Mouse (Mus musculus) MEL (cell line): ENCODE measurements around the gene Cdk14. TPM values are rescaled to one million over a fixed set of nuclear protein-coding genes. Genes with fewer than 3 reads are reported as not detected.

Experiments used
- DNase-seq: peaks from one replicate; pipeline ENCODE4 v3.0.0; 2011; ENCODE audit warnings: low read depth, low spot score
- H3K27ac ChIP-seq: 2 replicates; pipeline ENCODE4 v1.5.1; 2012; ENCODE audit warnings: low read depth, mild to moderate bottlenecking, control low read depth, low read length, moderate library complexity; ENCODE audit not compliant: control insufficient read depth
- H3K27me3 ChIP-seq, 2 experiments: fragments of 150-350 bp in 1 of 2; sonication (generic) in 1 of 2; 2 replicates each; pipeline ENCODE4 v1.6.1; 2012; ENCODE audit warnings: low read length in 2 of 2, mild to moderate bottlenecking in 2 of 2, improper control_type of control experiment in 1 of 2, moderate library complexity in 1 of 2; ENCODE audit not compliant: insufficient read depth in 2 of 2, control insufficient read depth in 1 of 2
- H3K36me3 ChIP-seq, 2 experiments: 2 replicates each; pipeline ENCODE4 v1.6.1; 2012 to 2014; ENCODE audit warnings: low read length in 2 of 2, improper control_type of control experiment in 1 of 2, inconsistent platforms in 1 of 2, mild to moderate bottlenecking in 1 of 2; ENCODE audit not compliant: insufficient read depth in 2 of 2, control insufficient read depth in 1 of 2
- H3K4me1 ChIP-seq, 2 experiments: fragments of 150-350 bp in 1 of 2; sonication (generic) in 1 of 2; 2 replicates each; pipeline ENCODE4 v1.6.1; 2012; ENCODE audit warnings: low read length in 2 of 2, improper control_type of control experiment in 1 of 2, mild to moderate bottlenecking in 1 of 2; ENCODE audit not compliant: insufficient read depth in 2 of 2, control insufficient read depth in 1 of 2
- H3K4me3 ChIP-seq, 2 experiments: fragments of 150-350 bp in 1 of 2; sonication (generic) in 1 of 2; 2 replicates each; pipeline ENCODE4 v1.5.1; 2012; ENCODE audit warnings: low read depth in 2 of 2, low read length in 2 of 2, mild to moderate bottlenecking in 2 of 2, moderate library complexity in 2 of 2, control low read depth in 1 of 2, improper control_type of control experiment in 1 of 2; ENCODE audit not compliant: control insufficient read depth in 1 of 2, insufficient read depth in 1 of 2
- H3K79me2 ChIP-seq: 2 replicates; pipeline ENCODE4 v1.6.1; 2012; ENCODE audit warnings: mild to moderate bottlenecking, low read length, moderate library complexity; ENCODE audit not compliant: control insufficient read depth, poor library complexity, insufficient read depth
- H3K9ac ChIP-seq: 2 replicates; pipeline ENCODE4 v1.6.1; 2012; ENCODE audit warnings: low read depth, mild to moderate bottlenecking, control low read depth, low read length, moderate library complexity; ENCODE audit not compliant: control insufficient read depth, poor library complexity, severe bottlenecking
- H3K9me3 ChIP-seq: fragments of 150-350 bp; sonication (generic); replicated peaks from 2 replicates; pipeline ENCODE4 v1.6.1; 2012; ENCODE audit warnings: mild to moderate bottlenecking, low read length, improper control_type of control experiment, moderate library complexity; ENCODE audit not compliant: insufficient read depth
- CHD1 ChIP-seq: IDR thresholded peaks from 2 replicates; pipeline ENCODE4 v1.6.1; 2012; ENCODE audit warnings: low read depth, mild to moderate bottlenecking, inconsistent platforms, low read length, improper control_type of control experiment
- CTCF ChIP-seq, 3 experiments: IDR thresholded peaks in 2 of 3; conservative IDR thresholded peaks in 1 of 3; 2 replicates each; pipeline ENCODE4 v1.5.1; 2011 to 2012; ENCODE audit warnings: low read length in 3 of 3, low read depth in 2 of 3, mild to moderate bottlenecking in 2 of 3, improper control_type of control experiment in 1 of 3, inconsistent platforms in 1 of 3, mixed read lengths in 1 of 3, moderate library complexity in 1 of 3; ENCODE audit not compliant: control insufficient read depth in 1 of 3, insufficient read depth in 1 of 3, poor library complexity in 1 of 3, severe bottlenecking in 1 of 3
- EP300 ChIP-seq, 2 experiments: IDR thresholded peaks; 2 replicates each; pipeline ENCODE4 v1.6.1; 2011; ENCODE audit warnings: improper control_type of control experiment in 2 of 2, low read length in 2 of 2, low read depth in 1 of 2, mild to moderate bottlenecking in 1 of 2
- ETS1 ChIP-seq: IDR thresholded peaks from 2 replicates; pipeline ENCODE4 v1.6.1; 2012; ENCODE audit warnings: low read depth, mild to moderate bottlenecking, inconsistent platforms, low read length, improper control_type of control experiment, moderate library complexity
- GABPA ChIP-seq: IDR thresholded peaks from 2 replicates; pipeline ENCODE4 v1.6.1; 2012; ENCODE audit warnings: low read depth, mild to moderate bottlenecking, inconsistent platforms, low read length, improper control_type of control experiment, moderate library complexity
- GATA1 ChIP-seq: IDR thresholded peaks from 2 replicates; pipeline ENCODE4 v1.6.1; 2011; ENCODE audit warnings: low read depth, low read length, improper control_type of control experiment
- JUND ChIP-seq: IDR thresholded peaks from 2 replicates; pipeline ENCODE4 v1.6.1; 2011; ENCODE audit warnings: low read depth, mild to moderate bottlenecking, improper control_type of control experiment, low read length
- KAT2A ChIP-seq: conservative IDR thresholded peaks from 2 replicates; pipeline ENCODE4 v1.6.1; 2012; ENCODE audit warnings: low read depth, low read length, improper control_type of control experiment, inconsistent platforms
- MAFK ChIP-seq: IDR thresholded peaks from 2 replicates; pipeline ENCODE4 v1.6.1; 2011; ENCODE audit warnings: low read depth, mild to moderate bottlenecking, low read length, improper control_type of control experiment, borderline replicate concordance
- MAX ChIP-seq: IDR thresholded peaks from 2 replicates; pipeline ENCODE4 v1.6.1; 2011; ENCODE audit warnings: low read length, improper control_type of control experiment
- MXI1 ChIP-seq: IDR thresholded peaks from 2 replicates; pipeline ENCODE4 v1.6.1; 2011; ENCODE audit warnings: mild to moderate bottlenecking, low read depth, low read length, improper control_type of control experiment
- MYC ChIP-seq: IDR thresholded peaks from 2 replicates; pipeline ENCODE4 v1.6.1; 2011; ENCODE audit warnings: low read depth, mild to moderate bottlenecking, low read length, improper control_type of control experiment, moderate library complexity
- NELFE ChIP-seq: IDR thresholded peaks from 2 replicates; pipeline ENCODE4 v1.6.1; 2011; ENCODE audit warnings: low read depth, low read length, improper control_type of control experiment
- NRF1 ChIP-seq: IDR thresholded peaks from 2 replicates; pipeline ENCODE4 v1.6.1; 2014; ENCODE audit warnings: low read depth, mild to moderate bottlenecking, inconsistent platforms, low read length, improper control_type of control experiment, moderate library complexity; ENCODE audit not compliant: poor library complexity, insufficient read depth, severe bottlenecking
- POLR2A ChIP-seq, 2 experiments: IDR thresholded peaks; 2 replicates each; pipeline ENCODE4 v1.6.1; 2011 to 2012; ENCODE audit warnings: low read length in 2 of 2, mild to moderate bottlenecking in 2 of 2, control low read depth in 1 of 2, improper control_type of control experiment in 1 of 2, low read depth in 1 of 2, moderate library complexity in 1 of 2; ENCODE audit not compliant: control insufficient read depth in 1 of 2, insufficient read depth in 1 of 2, poor library complexity in 1 of 2
- POLR2AphosphoS2 ChIP-seq: IDR thresholded peaks from 2 replicates; pipeline ENCODE4 v1.6.1; 2011; ENCODE audit warnings: low read length, improper control_type of control experiment
- POLR2AphosphoS5 ChIP-seq: IDR thresholded peaks from 2 replicates; pipeline ENCODE4 v1.6.1; 2012; ENCODE audit warnings: low read depth, borderline replicate concordance, mild to moderate bottlenecking, inconsistent platforms, low read length, moderate library complexity, mixed read lengths
- RAD21 ChIP-seq: IDR thresholded peaks from 2 replicates; pipeline ENCODE4 v1.6.1; 2011; ENCODE audit warnings: mild to moderate bottlenecking, low read depth, low read length, improper control_type of control experiment
- RCOR1 ChIP-seq: IDR thresholded peaks from 2 replicates; pipeline ENCODE4 v1.6.1; 2012; ENCODE audit warnings: low read depth, mild to moderate bottlenecking, inconsistent platforms, low read length, improper control_type of control experiment
- SIN3A ChIP-seq: IDR thresholded peaks from 2 replicates; pipeline ENCODE4 v1.6.1; 2012; ENCODE audit warnings: low read length, improper control_type of control experiment, inconsistent platforms
- TBP ChIP-seq: IDR thresholded peaks from 2 replicates; pipeline ENCODE4 v1.8.0; 2011; ENCODE audit warnings: low read depth, low read length, improper control_type of control experiment
- USF1 ChIP-seq: IDR thresholded peaks from 2 replicates; pipeline ENCODE4 v1.6.1; 2014; ENCODE audit warnings: low read depth, mild to moderate bottlenecking, inconsistent platforms, low read length, improper control_type of control experiment, moderate library complexity
- USF2 ChIP-seq, 2 experiments: IDR thresholded peaks; 2 replicates each; pipeline ENCODE4 v1.6.1; 2011 to 2012; ENCODE audit warnings: improper control_type of control experiment in 2 of 2, low read length in 2 of 2, borderline replicate concordance in 1 of 2, inconsistent platforms in 1 of 2, low read depth in 1 of 2, mild to moderate bottlenecking in 1 of 2; ENCODE audit not compliant: insufficient read depth in 1 of 2
- ZMIZ1 ChIP-seq: IDR thresholded peaks from 2 replicates; pipeline ENCODE4 v1.6.1; 2012; ENCODE audit warnings: low read depth, mild to moderate bottlenecking, inconsistent platforms, low read length, improper control_type of control experiment, moderate library complexity
- ZNF384 ChIP-seq: IDR thresholded peaks from 2 replicates; pipeline ENCODE4 v1.6.1; 2012; ENCODE audit warnings: low read depth, mild to moderate bottlenecking, inconsistent platforms, low read length, improper control_type of control experiment
- polyA plus RNA-seq, 2 experiments: library from polyadenylated mRNA; stranded (reverse) in 1 of 2; unstranded in 1 of 2; fragments of >175 nt in 1 of 2; fragments of >200 nt in 1 of 2; gene quantifications; 2 replicates each; pipeline versions ENCODE4 v1.2.1 to v1.2.4; 2012; ENCODE audit warnings: low replicate concordance in 2 of 2, low read depth in 1 of 2; ENCODE audit not compliant: insufficient read length in 2 of 2, insufficient read depth in 1 of 2, missing spikeins in 1 of 2
- total RNA-seq: library from RNA; depleted of rRNA; stranded (reverse); fragments of 300-350 nt; gene quantifications from 2 replicates; pipeline ENCODE4 v1.2.3, GENCODE M21; 2012

The Cdk14 gene
- total and polyA plus RNA-seq, 3 experiments, result not detected

DNA sequence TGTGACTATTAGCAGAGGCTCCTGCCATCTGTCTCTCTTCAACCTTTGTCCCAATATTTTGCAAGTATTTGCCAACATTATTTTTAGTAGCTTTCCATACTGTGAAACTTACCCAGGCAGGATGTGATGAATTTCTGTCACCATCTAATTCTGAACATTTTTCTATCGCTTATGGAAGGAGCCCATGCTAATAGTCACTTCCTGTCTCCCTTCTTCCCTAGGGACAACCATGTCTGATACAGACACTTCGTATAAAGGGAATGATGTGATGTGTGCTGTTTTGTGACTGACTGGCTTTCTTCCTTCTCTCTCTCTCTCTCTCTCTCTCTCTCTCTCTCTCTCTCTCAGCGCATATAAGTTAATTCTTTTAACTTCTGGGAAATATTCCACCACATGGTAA is 5.3 kb downstream of the Cdk14 start:
- Histone ChIP-seq H3K79me2 (no peaks in the 10 kb centered on the region), H3K27ac (no peak overlapping the region), H3K9ac (no peak overlapping the region), H3K9me3 (no peaks in the 10 kb centered on the region), H3K4me3 (no peak overlapping the region), H3K36me3 (no peaks in the 10 kb centered on the region), H3K4me1 (no peaks in the 10 kb centered on the region), H3K27me3 (no peaks in the 10 kb centered on the region)
- TF ChIP-seq USF2 (IDR thresholded peaks at IDR 0.05; ENCODE audit: borderline replicate concordance in 1 of 2, insufficient read depth in 1 of 2, low read depth in 1 of 2, low read length in 2 of 2), result no peak
- TF ChIP-seq POLR2A (IDR thresholded peaks at IDR 0.05; ENCODE audit: control insufficient read depth in 1 of 2, insufficient read depth in 1 of 2, low read depth in 1 of 2, low read length in 2 of 2, poor library complexity in 1 of 2), result no peak
- no peak for TF ChIP-seq MAX
- TF ChIP-seq ZNF384, result no peak
- no peak for TF ChIP-seq NRF1
- TF ChIP-seq CHD1, result no peak
- TF ChIP-seq CTCF (IDR thresholded peaks at IDR 0.05 in 2 of 3, conservative IDR thresholded peaks at IDR 0.05 in 1 of 3; ENCODE audit: control insufficient read depth in 1 of 3, insufficient read depth in 1 of 3, low read depth in 2 of 3, low read length in 3 of 3, poor library complexity in 1 of 3, severe bottlenecking in 1 of 3), result no peak
- no peak for TF ChIP-seq MYC
- no peak for TF ChIP-seq KAT2A
- no peak for TF ChIP-seq RAD21
- no peak for DNase-seq

DNA sequence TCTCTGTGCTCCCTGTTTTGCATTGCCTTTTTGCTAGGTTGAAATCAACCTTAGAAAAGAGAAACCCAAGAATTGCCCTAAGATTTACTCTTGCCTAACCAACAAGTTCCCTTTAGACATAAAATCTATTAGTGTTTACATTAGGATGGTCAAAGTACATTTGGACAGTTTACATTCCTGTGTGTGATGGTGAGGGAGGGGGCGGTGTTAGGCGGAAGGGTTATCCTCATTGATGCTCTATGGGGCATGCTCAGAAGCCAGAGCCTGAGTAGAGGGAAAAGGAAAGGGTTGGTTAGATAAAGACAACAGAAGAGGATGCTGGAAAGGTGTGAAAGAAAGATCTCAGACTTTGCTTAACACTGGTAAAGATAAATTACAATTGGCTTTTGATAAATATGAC is 8.2 kb downstream of the Cdk14 start:
- no peak overlapping the region for H3K9ac ChIP-seq
- H3K27me3 ChIP-seq, result no peaks in the 10 kb centered on the region
- H3K36me3 ChIP-seq, result no peaks in the 10 kb centered on the region
- no peak overlapping the region for H3K27ac ChIP-seq
- TF ChIP-seq TBP, result no peak
- no peak overlapping the region for H3K4me3 ChIP-seq
- no peak for DNase-seq
- H3K79me2 ChIP-seq, result no peaks in the 10 kb centered on the region
- H3K9me3 ChIP-seq, result no peaks in the 10 kb centered on the region
- H3K4me1 ChIP-seq, result no peaks in the 10 kb centered on the region

DNA sequence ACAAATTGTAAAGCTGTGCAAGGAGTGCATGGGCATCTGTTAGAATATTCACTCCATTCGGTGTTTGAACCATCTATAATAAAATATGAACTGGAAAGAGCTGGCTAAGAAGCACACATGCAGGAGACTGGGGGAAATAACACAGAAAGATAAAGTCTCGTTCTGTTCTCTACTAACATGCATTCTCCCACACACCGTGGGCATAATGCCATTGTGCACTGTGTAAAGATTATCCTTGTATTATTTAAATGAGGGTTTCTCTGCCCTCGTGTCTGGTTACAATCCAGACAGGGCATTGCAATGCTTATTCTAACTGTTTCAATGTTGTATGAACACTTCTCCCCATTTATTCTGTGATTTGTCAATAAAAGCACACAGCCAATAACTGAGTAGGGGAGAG is 18.1 kb downstream of the Cdk14 start:
- no peaks in the 10 kb centered on the region for H3K27me3 ChIP-seq
- no peak overlapping the region for H3K4me3 ChIP-seq
- H3K27ac ChIP-seq, result no peak overlapping the region
- DNase-seq, result no peak
- H3K4me1 ChIP-seq, result no peaks in the 10 kb centered on the region
- TF ChIP-seq NRF1 (no peak), EP300 (IDR thresholded peaks at IDR 0.05; ENCODE audit: low read depth in 1 of 2, low read length in 2 of 2) (no peak), USF1 (no peak), GABPA (no peak), MXI1 (no peak), RCOR1 (no peak), ZMIZ1 (no peak), NELFE (no peak), ETS1 (no peak), MAFK (no peak), POLR2AphosphoS5 (no peak), CTCF (IDR thresholded peaks at IDR 0.05 in 2 of 3, conservative IDR thresholded peaks at IDR 0.05 in 1 of 3; ENCODE audit: control insufficient read depth in 1 of 3, insufficient read depth in 1 of 3, low read depth in 2 of 3, low read length in 3 of 3, poor library complexity in 1 of 3, severe bottlenecking in 1 of 3) (no peak), JUND (no peak), RAD21 (no peak), POLR2AphosphoS2 (no peak), TBP (no peak), SIN3A (no peak), GATA1 (no peak)
- TF ChIP-seq, all 39 proteins: peak for 0
- no peaks in the 10 kb centered on the region for H3K9me3 ChIP-seq
- H3K79me2 ChIP-seq, result no peaks in the 10 kb centered on the region
- H3K9ac ChIP-seq, result no peak overlapping the region
- no peaks in the 10 kb centered on the region for H3K36me3 ChIP-seq
